Comparison of ENCODE assay signal across 10 mouse cellular contexts in the genomic region with DNA sequence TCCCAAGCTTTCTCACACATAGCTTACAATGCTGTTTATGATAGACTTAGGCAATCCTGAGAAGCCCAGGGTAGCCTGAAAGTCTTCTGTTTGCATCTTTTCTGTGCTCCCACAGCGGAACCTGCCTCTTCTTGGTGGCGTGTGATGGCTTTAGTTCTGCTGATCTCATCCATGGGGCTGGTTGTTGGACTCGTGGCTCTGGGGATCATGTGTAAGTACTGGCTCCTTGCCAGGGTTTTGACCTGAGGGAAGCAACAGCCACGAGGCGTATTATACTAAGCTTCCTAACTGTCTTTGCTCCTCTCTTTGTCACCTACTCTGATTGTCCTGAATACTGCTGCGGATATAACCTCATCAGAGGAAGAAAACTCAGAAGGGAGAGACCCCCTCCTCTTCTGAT. TPM values are rescaled to one million over a fixed set of nuclear protein-coding genes. Genes with fewer than 3 reads are reported as not detected.
DNase-seq lines count a peak whose midpoint lies in the region; ATAC-seq and TF ChIP-seq lines count a peak whose summit lies in the region.
"Had no signal": no experiment of that assay in that cellular context is flagged by ENCODE, and none has a peak within 500 bp of the region (broad histone marks: within the 10 kb centered on the region; RNA-seq: fewer than 3 reads in every experiment).

No protein-coding gene starts in this region.

- DNase-seq in retina, adult 2 months (ENCODE audit: low read depth, low spot score) = peak; percentile 8
- DNase-seq in retina, embryonic 14.5 days (ENCODE audit: low spot score) = no peak
- peak; percentile 59 to 64 for DNase-seq in heart, postnatal 10 days
- peak; percentile 16 for DNase-seq in stomach, postnatal 0 days (ENCODE audit: low spot score)
- DNase-seq in left cerebral cortex, postnatal 36 days (ENCODE audit: low spot score in 2 of 2) = no peak
- no peak for DNase-seq in left cerebral cortex, postnatal 4 days

- ATAC-seq in liver, embryonic 15.5 days (ENCODE audit: insufficient read depth) = peak; percentile 42
- no peak for ATAC-seq in stomach, postnatal 0 days (ENCODE audit: low FRiP score, low TSS enrichment)
- ATAC-seq: Patski had no signal

- WGBS in liver, embryonic 15.5 days (ENCODE audit: insufficient replicate concordance) = 38% methylated on average over 6 of the region's 6 CpGs
- 45% methylated on average over 6 of the region's 6 CpGs for WGBS in stomach, postnatal 0 days

- H3K27ac ChIP-seq in liver, embryonic 15.5 days (replicated peaks) = no peak overlapping the region
- no peak overlapping the region for H3K27ac ChIP-seq in stomach, postnatal 0 days (replicated peaks)
- H3K27ac ChIP-seq: neural tube, embryonic 13.5 days; stomach, embryonic 15.5 days had no signal

- H3K9me3 ChIP-seq in liver, embryonic 15.5 days (replicated peaks) = no peaks in the 10 kb centered on the region
- no peaks in the 10 kb centered on the region for H3K9me3 ChIP-seq in stomach, postnatal 0 days (ENCODE audit: control insufficient read depth, low read length)
- H3K9me3 ChIP-seq: neural tube, embryonic 13.5 days; stomach, embryonic 15.5 days had no signal

- H3K4me1 ChIP-seq in liver, embryonic 15.5 days (replicated peaks) = no peaks in the 10 kb centered on the region
- no peaks in the 10 kb centered on the region for H3K4me1 ChIP-seq in stomach, postnatal 0 days (replicated peaks; ENCODE audit: control insufficient read depth, insufficient read depth)
- H3K4me1 ChIP-seq: neural tube, embryonic 13.5 days; stomach, embryonic 15.5 days had no signal

- H3K27me3 ChIP-seq in liver, embryonic 15.5 days = no peaks in the 10 kb centered on the region
- no peaks in the 10 kb centered on the region for H3K27me3 ChIP-seq in stomach, postnatal 0 days (ENCODE audit: control insufficient read depth, insufficient read depth, low read length)
- H3K27me3 ChIP-seq: neural tube, embryonic 13.5 days; stomach, embryonic 15.5 days had no signal

- no peak for TF ChIP-seq EP300 in stomach, postnatal 0 days (optimal IDR thresholded peaks at IDR 0.05)

- intact Hi-C loops in heart, postnatal 10 days (cut with DNase I) = no loop called here
- intact Hi-C loops in left cerebral cortex, postnatal 36 days (cut with DNase I) = loop anchor here (10.0 kb wide), 1 partner anchor 1955 kb away; a partner anchor contains a TSS
- intact Hi-C loops in left cerebral cortex, postnatal 4 days (cut with DNase I) = no loop called here

- no peak overlapping the region for H3K4me2 ChIP-seq in liver, embryonic 15.5 days
- no peak overlapping the region for H3K4me2 ChIP-seq in stomach, postnatal 0 days (replicated peaks; ENCODE audit: low read depth)
- H3K4me2 ChIP-seq: neural tube, embryonic 13.5 days; stomach, embryonic 15.5 days had no signal

- H3K4me3 ChIP-seq in liver, embryonic 15.5 days (replicated peaks) = no peak overlapping the region
- no peak overlapping the region for H3K4me3 ChIP-seq in stomach, postnatal 0 days (ENCODE audit: low read depth, low read length)
- H3K4me3 ChIP-seq: neural tube, embryonic 13.5 days; stomach, embryonic 15.5 days had no signal

- no peak overlapping the region for H3K9ac ChIP-seq in liver, embryonic 15.5 days
- H3K9ac ChIP-seq in stomach, postnatal 0 days (ENCODE audit: low read length) = no peak overlapping the region
- H3K9ac ChIP-seq: neural tube, embryonic 13.5 days; stomach, embryonic 15.5 days had no signal

- TF ChIP-seq CTCF in stomach, postnatal 0 days (IDR thresholded peaks at IDR 0.05; ENCODE audit: low read depth) = no peak

- H3K36me3 ChIP-seq in liver, embryonic 15.5 days (replicated peaks) = no peaks in the 10 kb centered on the region
- H3K36me3 ChIP-seq in stomach, postnatal 0 days (ENCODE audit: control insufficient read depth, insufficient read depth, low read length) = no peaks in the 10 kb centered on the region
- H3K36me3 ChIP-seq: neural tube, embryonic 13.5 days; stomach, embryonic 15.5 days had no signal

RNA-seq across cellular contexts. Expression of a gene that starts 2.8 kb away (rescaled TPM):
- total RNA-seq in heart, postnatal 10 days (2021) = 1 to 10 TPM in 1 of 2 experiments, under 1 TPM in 1; 0.97 to 1.4 TPM
- 23.6 and 27.2 TPM in 2 replicates for polyA plus RNA-seq in liver, embryonic 15.5 days (2015; fragmentation: Nextera tagmentation; extraction: Ambion mirVana)
- polyA plus RNA-seq in stomach, postnatal 0 days (2015; fragmentation: Nextera tagmentation; extraction: Ambion mirVana) = 0.08 and 0.18 TPM in 2 replicates
- total RNA-seq in left cerebral cortex, postnatal 36 days (2021) = under 1 TPM in 1 of 2 experiments, not detected in 1; 0.59 TPM
- under 1 TPM in 1 of 2 experiments, not detected in 1; 0.68 TPM for total RNA-seq in left cerebral cortex, postnatal 4 days (2021)
- polyA plus RNA-seq: Patski had no signal

RNA-seq across cellular contexts. Expression of a gene that starts 8.7 kb away (rescaled TPM):
- total RNA-seq in heart, postnatal 10 days (2021) = under 1 TPM; 0.19 to 0.47 TPM
- 0.22 and 0.25 TPM in 2 replicates for polyA plus RNA-seq in liver, embryonic 15.5 days (2015; fragmentation: Nextera tagmentation; extraction: Ambion mirVana)
- 0.05 and 0.08 TPM in 2 replicates for polyA plus RNA-seq in stomach, postnatal 0 days (2015; fragmentation: Nextera tagmentation; extraction: Ambion mirVana)
- total RNA-seq in left cerebral cortex, postnatal 36 days (2021) = not detected
- total RNA-seq in left cerebral cortex, postnatal 4 days (2021) = not detected
- polyA plus RNA-seq: Patski had no signal

RNA-seq across cellular contexts. Expression of a gene that starts 14.3 kb away (rescaled TPM):
- total RNA-seq in heart, postnatal 10 days (2021) = not detected
- polyA plus RNA-seq in liver, embryonic 15.5 days (2015; fragmentation: Nextera tagmentation; extraction: Ambion mirVana) = 0.06 and 0.08 TPM in 2 replicates
- polyA plus RNA-seq in stomach, postnatal 0 days (2015; fragmentation: Nextera tagmentation; extraction: Ambion mirVana) = 0.07 TPM in 1 of 2 replicates, not detected in the other
- total RNA-seq in left cerebral cortex, postnatal 36 days (2021) = not detected
- not detected for total RNA-seq in left cerebral cortex, postnatal 4 days (2021)
- polyA plus RNA-seq: neural tube, embryonic 13.5 days; Patski; stomach, embryonic 15.5 days had no signal

RNA-seq across cellular contexts. Expression of a gene that starts 51.9 kb away (rescaled TPM):
- 10 to 100 TPM; 16.3 to 16.7 TPM for total RNA-seq in heart, postnatal 10 days (2021)
- 0.40 and 0.41 TPM in 2 replicates for polyA plus RNA-seq in liver, embryonic 15.5 days (2015; fragmentation: Nextera tagmentation; extraction: Ambion mirVana)
- 0.85 and 1.2 TPM in 2 replicates for polyA plus RNA-seq in stomach, postnatal 0 days (2015; fragmentation: Nextera tagmentation; extraction: Ambion mirVana)
- 1 to 10 TPM in 1 of 2 experiments, under 1 TPM in 1; 0.52 to 1.1 TPM for total RNA-seq in left cerebral cortex, postnatal 36 days (2021)
- total RNA-seq in left cerebral cortex, postnatal 4 days (2021) = 1 to 10 TPM; 1.3 to 2.1 TPM
- polyA plus RNA-seq: Patski had no signal

RNA-seq across cellular contexts. Expression of a gene that starts 57.5 kb away (rescaled TPM):
- under 1 TPM; 0.19 to 0.74 TPM for total RNA-seq in heart, postnatal 10 days (2021)
- 13.6 and 14.5 TPM in 2 replicates for polyA plus RNA-seq in liver, embryonic 15.5 days (2015; fragmentation: Nextera tagmentation; extraction: Ambion mirVana)
- 0.40 and 0.61 TPM in 2 replicates for polyA plus RNA-seq in stomach, postnatal 0 days (2015; fragmentation: Nextera tagmentation; extraction: Ambion mirVana)
- under 1 TPM in 1 of 2 experiments, not detected in 1; 0.25 TPM for total RNA-seq in left cerebral cortex, postnatal 36 days (2021)
- total RNA-seq in left cerebral cortex, postnatal 4 days (2021) = under 1 TPM in 1 of 2 experiments, not detected in 1; 0.28 TPM

Comparison
In these comparisons a context has a peak if more than half of its experiments do, and no peak if none do; other contexts are left out.
1. DNase-seq: peak in retina, adult 2 months (single experiment), heart, postnatal 10 days (2 of 2) and stomach, postnatal 0 days (single experiment); none in retina, embryonic 14.5 days (single experiment), left cerebral cortex, postnatal 36 days (0 of 2) and left cerebral cortex, postnatal 4 days (single experiment).